Mouse (Mus musculus) limb, embryonic 14.5 days (tissue): ENCODE measurements around the gene Rsph1. TPM values are rescaled to one million over a fixed set of nuclear protein-coding genes. Genes with fewer than 3 reads are reported as not detected.
A peak's percentile ranks its signal among the peaks of the same experiment; 100 is the strongest.

Source experiments
- ATAC-seq: fragments of 200-750 bp; cut with Nextera tagmentation; 2 replicates; pipeline ENCODE4 v1.8.0; 2017; ENCODE audit warnings: low read depth, moderate number of reproducible peaks, moderate TSS enrichment; ENCODE audit not compliant: low FRiP score
- DNase-seq: peaks from one replicate; pipeline ENCODE4 v3.0.0-alpha.2; 2015; ENCODE audit warnings: low spot score
- H3K27ac ChIP-seq: fragments of 300-500 bp; sonication (generic); replicated peaks from 2 replicates; pipeline ENCODE4 v1.5.1; 2014; ENCODE audit warnings: low read depth, mild to moderate bottlenecking, low read length, moderate library complexity, mixed read lengths
- H3K27me3 ChIP-seq: fragments of 300-500 bp; sonication (generic); 2 replicates; pipeline ENCODE4 v1.6.1; 2014; ENCODE audit warnings: low read length, mixed read lengths; ENCODE audit not compliant: control insufficient read depth, insufficient read depth
- H3K36me3 ChIP-seq: fragments of 300-500 bp; sonication (generic); 2 replicates; pipeline ENCODE4 v1.6.1; 2014; ENCODE audit warnings: mild to moderate bottlenecking, low read length, moderate library complexity, mixed read lengths; ENCODE audit not compliant: control insufficient read depth, insufficient read depth
- H3K4me1 ChIP-seq: fragments of 300-500 bp; sonication (generic); 2 replicates; pipeline ENCODE4 v1.6.1; 2014; ENCODE audit warnings: antibody characterized with exemption, low read length, mixed read lengths; ENCODE audit not compliant: control insufficient read depth, insufficient read depth
- H3K4me2 ChIP-seq: fragments of 300-500 bp; sonication (generic); replicated peaks from 2 replicates; pipeline ENCODE4 v1.6.1; 2014; ENCODE audit warnings: low read depth, mild to moderate bottlenecking, low read length, moderate library complexity; ENCODE audit not compliant: severe bottlenecking
- H3K4me3 ChIP-seq: fragments of 300-500 bp; sonication (generic); replicated peaks from 2 replicates; pipeline ENCODE4 v1.5.1; 2014; ENCODE audit warnings: low read length
- H3K9ac ChIP-seq: fragments of 300-500 bp; sonication (generic); 2 replicates; pipeline ENCODE4 v1.6.1; 2014; ENCODE audit warnings: mild to moderate bottlenecking, low read depth, low read length, moderate library complexity; ENCODE audit not compliant: severe bottlenecking
- H3K9me3 ChIP-seq: fragments of 300-500 bp; sonication (generic); 2 replicates; pipeline ENCODE4 v1.6.1; 2016; ENCODE audit warnings: low read length; ENCODE audit not compliant: control insufficient read depth
- POLR2A ChIP-seq: fragments of 200-500 bp; IDR thresholded peaks from 2 replicates; pipeline ENCODE4 v1.8.0; 2012; ENCODE audit warnings: inconsistent platforms, mild to moderate bottlenecking, moderate library complexity, borderline replicate concordance; ENCODE audit not compliant: insufficient read depth, insufficient read length; ENCODE audit errors: extremely low read depth
- WGBS: fragments of 180-500 bp; shearing (Covaris S2); extraction: QIAGEN DNeasy Blood & Tissue Kit; methylation state at CpG from one replicate; pipeline ENCODE4 v1.1.7; 2014; 5-methylcytosine and 5-hydroxymethylcytosine counted together
- polyA plus RNA-seq, 2 experiments: library from polyadenylated mRNA; depleted of rRNA in 1 of 2; stranded (reverse) in 1 of 2; unstranded in 1 of 2; fragments of >200 nt; fragmentation: Nextera tagmentation in 1 of 2; extraction: Ambion mirVana in 1 of 2; gene quantifications; 2 replicates each; pipeline versions ENCODE4 v1.2.1 to v1.2.3; 2012 to 2014

The Rsph1 gene
- polyA plus RNA-seq, 2 experiments: 0.18 to 0.33 TPM

DNA sequence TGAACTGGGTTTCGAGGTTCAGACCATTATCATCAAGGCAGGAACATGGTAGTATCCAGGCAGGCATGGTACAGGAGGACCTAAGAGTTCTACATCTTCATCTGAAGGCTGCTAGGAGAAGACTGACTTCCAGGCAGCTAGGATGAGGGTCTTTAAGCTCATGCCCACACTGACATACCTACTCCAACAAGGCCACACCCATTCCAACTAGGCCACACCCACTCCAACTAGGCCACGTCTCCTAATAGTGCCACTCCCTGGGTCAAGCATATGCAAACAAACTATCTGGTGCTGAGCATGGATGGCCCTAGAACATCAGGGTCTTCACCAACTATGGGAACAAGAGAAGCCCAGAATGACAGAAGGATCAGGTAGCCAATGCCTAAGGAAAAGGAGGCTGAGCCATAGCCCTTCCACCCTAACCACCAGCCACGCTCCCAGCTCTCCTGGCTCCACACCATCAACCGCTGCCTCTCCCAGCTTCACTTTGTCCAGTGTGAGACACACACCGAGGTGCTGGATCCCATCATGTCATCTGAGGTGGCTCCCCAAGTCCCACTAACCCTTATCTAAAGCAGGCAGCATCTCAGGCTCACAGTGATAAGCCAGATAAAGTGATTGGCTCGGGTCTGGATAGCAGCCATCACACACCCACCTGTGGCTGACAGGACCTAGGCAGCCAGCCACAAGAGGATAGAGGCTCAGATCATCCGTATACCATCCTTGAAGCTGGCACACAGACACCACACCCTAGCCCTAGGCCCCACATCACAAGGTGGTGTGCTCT, 38.8 kb downstream of the Rsph1 start:
- no peak for ATAC-seq
- Histone ChIP-seq H3K4me1 (no peaks in the 10 kb centered on the region), H3K27ac (no peak overlapping the region), H3K27me3 (no peaks in the 10 kb centered on the region), H3K9me3 (no peaks in the 10 kb centered on the region), H3K4me2 (no peak overlapping the region), H3K4me3 (no peak overlapping the region), H3K9ac (no peak overlapping the region), H3K36me3 (no peaks in the 10 kb centered on the region)
- TF ChIP-seq POLR2A: no peak
- no peak for DNase-seq
- 80% methylated on average over 7 of the region's 7 CpGs for WGBS

DNA sequence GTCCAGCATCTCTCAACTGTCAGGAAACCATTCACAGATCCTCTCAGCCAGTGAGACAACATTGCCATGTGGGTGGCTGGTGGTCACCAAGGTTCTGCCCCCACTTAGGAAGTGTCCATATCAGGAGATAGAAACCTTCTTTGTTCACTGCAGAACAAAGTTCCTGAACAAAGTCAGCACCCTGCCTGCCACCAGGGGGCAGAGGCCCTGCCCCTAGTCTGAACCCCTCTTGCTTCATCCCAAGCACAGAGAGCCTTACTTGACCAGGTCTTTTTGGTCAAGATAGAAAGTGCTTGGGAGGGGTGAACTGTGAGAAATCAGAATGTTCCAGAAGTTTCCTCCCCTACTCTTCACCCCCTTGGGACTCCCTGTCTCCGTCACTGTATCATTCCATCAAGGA, 41.3 kb downstream of the Rsph1 start:
- no peak for TF ChIP-seq POLR2A

DNA sequence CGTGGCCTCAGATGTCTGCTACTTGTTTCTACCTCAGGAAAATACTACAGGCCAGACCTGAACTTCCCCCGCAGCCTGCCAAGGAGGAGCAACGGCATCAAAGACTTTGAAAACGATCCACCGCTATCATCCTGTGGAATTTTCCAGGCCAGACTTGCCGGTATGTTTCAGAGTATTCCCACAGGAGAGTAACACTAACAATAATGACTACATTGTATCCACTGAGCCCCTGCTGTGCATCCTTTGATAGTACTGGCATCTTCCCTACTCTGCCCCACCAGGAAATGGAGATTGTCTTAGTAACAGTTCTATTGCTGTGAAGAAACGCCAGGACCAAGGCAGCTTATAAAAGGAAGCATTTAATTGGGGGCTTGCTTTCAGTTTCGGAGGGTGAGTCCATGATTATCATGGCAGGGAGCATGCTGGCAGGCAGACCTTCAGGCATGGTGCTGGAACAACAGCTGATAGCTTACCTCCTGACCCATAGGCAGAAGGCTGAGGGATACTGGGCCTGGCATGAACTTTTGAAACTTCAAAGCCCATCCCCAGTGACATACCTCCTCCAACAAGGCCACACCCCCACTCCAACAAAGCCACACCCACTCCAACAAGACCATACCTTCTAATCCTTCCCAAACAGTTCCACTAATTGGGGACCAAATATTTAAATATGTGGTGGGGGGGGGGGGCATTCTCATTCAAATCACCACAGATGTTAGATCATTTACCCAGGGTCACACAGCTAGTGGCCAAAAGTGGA, 44.8 kb downstream of the Rsph1 start:
- no peaks in the 10 kb centered on the region for H3K4me1 ChIP-seq
- H3K27ac ChIP-seq: no peak overlapping the region
- no peak overlapping the region for H3K4me3 ChIP-seq

More for the DNA sequence above, 41.3 kb downstream of the Rsph1 start:
- WGBS: 95% methylated on average over 1 of the region's 1 CpGs
- Histone ChIP-seq H3K9ac (no peak overlapping the region), H3K4me1 (no peaks in the 10 kb centered on the region), H3K27me3 (no peaks in the 10 kb centered on the region), H3K4me3 (no peak overlapping the region), H3K4me2 (no peak overlapping the region), H3K9me3 (no peaks in the 10 kb centered on the region), H3K36me3 (no peaks in the 10 kb centered on the region), H3K27ac (no peak overlapping the region)
- no peak for DNase-seq
- no peak for ATAC-seq

DNA sequence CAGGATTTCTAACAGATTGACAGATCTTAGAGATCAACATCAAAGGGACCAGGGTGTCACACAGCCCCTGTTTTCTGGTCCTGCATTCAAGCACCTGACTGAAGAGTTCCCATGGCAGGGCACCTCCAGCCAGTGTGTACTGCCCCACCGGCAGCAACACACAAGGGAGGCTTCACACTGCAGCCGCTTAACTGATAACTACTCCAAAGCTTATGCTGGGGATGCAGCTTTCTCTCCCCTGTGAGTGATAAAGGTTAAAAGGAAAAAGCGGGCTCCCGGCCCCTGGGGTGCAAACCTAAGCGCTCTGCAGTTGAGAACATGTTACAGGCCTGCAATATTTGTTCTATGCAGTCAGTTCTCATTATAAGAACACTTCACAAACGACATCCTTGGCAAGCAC, 45.4 kb downstream of the Rsph1 start:
- Histone ChIP-seq H3K4me3 (no peak overlapping the region), H3K9ac (no peak overlapping the region), H3K36me3 (no peaks in the 10 kb centered on the region), H3K4me2 (no peak overlapping the region), H3K27ac (no peak overlapping the region), H3K9me3 (no peaks in the 10 kb centered on the region), H3K4me1 (no peaks in the 10 kb centered on the region), H3K27me3 (no peaks in the 10 kb centered on the region)
- ATAC-seq (no peak), DNase-seq (no peak)
- TF ChIP-seq POLR2A: no peak
- WGBS: 57% methylated on average over 6 of the region's 6 CpGs

More for the DNA sequence above, 44.8 kb downstream of the Rsph1 start:
- Histone ChIP-seq H3K27me3 (no peaks in the 10 kb centered on the region), H3K9ac (no peak overlapping the region), H3K4me2 (no peak overlapping the region), H3K9me3 (no peaks in the 10 kb centered on the region), H3K36me3 (no peaks in the 10 kb centered on the region)
- no peak for ATAC-seq
- DNase-seq: peak; percentile 21
- 40% methylated on average over 8 of the region's 8 CpGs for WGBS
- no peak for TF ChIP-seq POLR2A

DNA sequence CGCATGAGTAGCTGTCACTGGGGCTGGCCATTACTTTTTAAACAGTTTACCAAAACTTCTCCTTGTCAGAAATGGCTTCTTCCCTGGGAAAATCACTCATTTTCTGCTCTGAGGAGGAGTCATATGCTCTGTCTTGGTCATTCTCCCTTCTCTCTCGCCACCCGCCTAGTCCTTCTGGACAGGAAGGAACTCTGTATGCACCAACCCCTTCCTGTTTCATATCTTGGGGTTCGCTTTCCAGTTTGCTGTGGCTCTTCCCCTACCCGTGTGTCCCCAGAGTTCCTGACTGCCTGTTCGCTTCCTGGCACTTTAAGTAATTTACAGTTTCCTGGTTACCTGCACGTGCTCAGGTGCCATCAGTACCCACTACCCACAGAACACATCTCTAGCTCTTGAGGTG, 50.3 kb downstream of the Rsph1 start:
- TF ChIP-seq POLR2A: no peak
- H3K9ac ChIP-seq: no peak overlapping the region
- 80% methylated on average over 7 of the region's 7 CpGs for WGBS
- no peaks in the 10 kb centered on the region for H3K4me1 ChIP-seq
- no peak for ATAC-seq
- no peaks in the 10 kb centered on the region for H3K27me3 ChIP-seq
- H3K9me3 ChIP-seq: no peaks in the 10 kb centered on the region
- no peaks in the 10 kb centered on the region for H3K36me3 ChIP-seq
- no peak overlapping the region for H3K27ac ChIP-seq
- DNase-seq: no peak
- H3K4me3 ChIP-seq: no peak overlapping the region
- H3K4me2 ChIP-seq: no peak overlapping the region
